Mouse (Mus musculus): ENCODE measurements around the gene Apoc2. TPM values are rescaled to one million over a fixed set of nuclear protein-coding genes. Genes with fewer than 3 reads are reported as not detected.
A peak's percentile ranks its signal among the peaks of the same experiment; 100 is the strongest.
"Not testable (repeated sequence)": the region's sequence is repeated elsewhere in the genome, so short reads cannot be mapped to it uniquely, and the experiment has no call there.

The Apoc2 gene
- polyA plus RNA-seq, 1 experiment = 1.2 TPM

DNA sequence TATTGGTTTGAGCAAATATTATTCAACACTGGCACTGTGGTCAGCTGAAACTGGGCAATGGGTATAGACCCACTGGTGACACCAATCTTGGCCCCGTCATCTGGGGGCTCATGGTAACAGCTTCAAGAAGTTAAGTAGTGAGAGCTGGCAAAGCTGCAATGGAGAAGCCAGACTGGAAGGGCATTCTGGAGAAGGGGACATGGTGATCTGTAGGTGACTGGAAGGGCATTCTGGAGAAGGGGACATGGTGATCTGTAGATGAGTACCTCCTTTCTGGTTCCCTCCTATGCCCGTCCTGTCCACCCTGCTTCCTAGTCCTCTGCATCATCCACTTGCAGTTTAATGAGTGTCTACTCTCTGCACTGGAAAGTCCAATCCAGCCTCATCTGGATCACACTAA lies 10.9 kb upstream of the Apoc2 start:
- no peaks in the 10 kb centered on the region for H3K36me3 ChIP-seq (ENCODE audit: control insufficient read depth, insufficient read depth, low read length)
- H3K27ac ChIP-seq (ENCODE audit: insufficient read depth, low read length) = no peak overlapping the region
- TF ChIP-seq CTCF (IDR thresholded peaks at IDR 0.05; ENCODE audit: extremely low read depth, insufficient read depth, insufficient read length, insufficient replicate concordance) = no peak
- no peak for TF ChIP-seq POLR2A (IDR thresholded peaks at IDR 0.05; ENCODE audit: low read depth, low read length)
- no peak for DNase-seq (ENCODE audit: low read depth in 1 of 2, low spot score in 2 of 2)
- no peak overlapping the region for H3K4me3 ChIP-seq (ENCODE audit: extremely low read depth, insufficient read depth, insufficient read length)
- peaks cover 14% of the 10 kb centered on the region; the same call in 1 of the 2 replicates for H3K4me1 ChIP-seq (ENCODE audit: control insufficient read depth, insufficient read depth, insufficient read length)
- H3K27me3 ChIP-seq (ENCODE audit: control insufficient read depth, insufficient read depth, low read length) = no peaks in the 10 kb centered on the region
- WGBS = 93% methylated on average over 2 of the region's 2 CpGs

DNA sequence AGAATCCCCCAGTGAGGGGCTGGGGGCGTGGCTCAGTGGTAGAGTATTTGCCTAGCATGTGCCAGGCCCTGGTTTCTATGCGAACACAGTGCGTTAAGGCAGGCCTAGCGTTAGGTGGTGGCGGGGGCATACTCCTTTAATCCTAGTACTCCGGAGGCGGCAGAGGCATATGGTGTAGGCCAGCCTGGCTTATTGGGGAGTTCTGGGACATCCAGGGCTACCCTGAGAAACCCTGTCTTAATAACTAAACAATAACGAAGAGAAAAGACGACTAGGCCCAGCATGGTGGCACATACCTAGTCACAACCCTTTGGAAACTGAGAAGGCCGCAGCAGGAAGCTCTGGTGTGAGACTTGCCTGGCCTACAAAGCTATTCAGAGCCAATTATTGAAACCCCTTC lies 10.4 kb upstream of the Apoc2 start:
- no peak for DNase-seq (ENCODE audit: low read depth in 1 of 2, low spot score in 2 of 2)
- H3K36me3 ChIP-seq (ENCODE audit: control insufficient read depth, insufficient read depth, low read length) = no peaks in the 10 kb centered on the region
- H3K27me3 ChIP-seq (ENCODE audit: control insufficient read depth, insufficient read depth, low read length) = no peaks in the 10 kb centered on the region
- H3K4me3 ChIP-seq (ENCODE audit: extremely low read depth, insufficient read depth, insufficient read length) = no peak overlapping the region
- TF ChIP-seq CTCF (IDR thresholded peaks at IDR 0.05; ENCODE audit: extremely low read depth, insufficient read depth, insufficient read length, insufficient replicate concordance) (no peak), POLR2A (IDR thresholded peaks at IDR 0.05; ENCODE audit: low read depth, low read length) (no peak)
- WGBS = 92% methylated on average over 10 of the region's 10 CpGs
- no peak overlapping the region for H3K27ac ChIP-seq (ENCODE audit: insufficient read depth, low read length)
- peaks cover 16% of the 10 kb centered on the region; the same call in 1 of the 2 replicates for H3K4me1 ChIP-seq (ENCODE audit: control insufficient read depth, insufficient read depth, insufficient read length)

DNA sequence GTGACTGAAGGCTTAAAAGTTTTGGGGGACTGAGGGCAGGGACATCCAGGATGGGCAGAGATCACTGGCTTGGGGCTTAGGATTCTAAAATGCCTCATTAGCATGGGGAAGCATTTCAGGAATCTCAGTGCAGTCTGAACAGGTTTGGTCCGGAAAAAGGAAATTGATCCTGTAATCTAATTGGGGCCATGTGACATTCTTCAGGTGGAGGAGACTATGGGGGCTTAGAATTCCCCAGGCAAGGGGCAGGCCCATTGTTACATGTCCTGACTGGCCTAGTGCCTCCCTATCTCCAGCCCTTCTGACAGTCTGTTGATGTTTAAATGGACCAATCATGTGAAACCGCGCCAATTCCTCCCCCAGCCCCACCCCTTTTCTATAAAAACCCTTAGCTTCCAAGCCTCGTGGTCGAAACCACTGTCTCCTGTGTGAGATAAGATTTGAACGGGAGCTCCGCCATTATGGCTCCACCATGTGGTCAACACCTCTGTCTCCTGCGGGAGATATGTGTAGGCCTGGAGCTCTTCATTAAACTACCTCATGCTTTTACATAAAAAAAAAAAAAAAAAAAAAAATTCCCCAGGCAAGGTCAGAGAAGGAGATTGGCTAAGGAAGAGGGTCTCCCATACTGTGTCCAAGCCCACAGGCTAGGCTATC lies 9.3 kb upstream of the Apoc2 start:
- peaks cover 16% of the 10 kb centered on the region; the same call in 1 of the 2 replicates for H3K4me1 ChIP-seq (ENCODE audit: control insufficient read depth, insufficient read depth, insufficient read length)
- 62% methylated on average over 8 of the region's 8 CpGs for WGBS
- H3K27me3 ChIP-seq (ENCODE audit: control insufficient read depth, insufficient read depth, low read length); H3K27ac ChIP-seq (ENCODE audit: insufficient read depth, low read length); H3K4me3 ChIP-seq (ENCODE audit: extremely low read depth, insufficient read depth, insufficient read length); H3K36me3 ChIP-seq (ENCODE audit: control insufficient read depth, insufficient read depth, low read length); DNase-seq (ENCODE audit: low read depth in 1 of 2, low spot score in 2 of 2): not testable (repeated sequence)

DNA sequence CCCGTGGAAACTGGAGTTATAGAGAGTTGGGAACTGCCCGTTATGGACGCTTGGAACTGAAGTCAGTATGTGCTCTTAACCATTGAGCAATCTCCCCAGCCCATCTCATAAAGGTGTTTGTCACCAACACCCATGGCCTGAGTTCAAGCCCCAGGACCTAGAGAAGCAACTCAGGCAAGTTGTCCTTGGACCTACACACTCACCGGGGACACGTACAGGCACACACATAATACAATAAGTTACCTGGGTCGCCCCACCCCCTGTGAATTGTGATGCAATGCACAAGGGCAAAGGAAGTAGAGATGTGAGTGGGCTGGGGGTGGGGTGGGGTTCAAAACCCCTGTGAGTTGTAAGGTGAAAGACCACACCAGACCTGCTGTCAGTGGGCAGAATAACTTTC lies 8.8 kb upstream of the Apoc2 start:
- 88% methylated on average over 6 of the region's 6 CpGs for WGBS
- H3K27me3 ChIP-seq (ENCODE audit: control insufficient read depth, insufficient read depth, low read length) = no peaks in the 10 kb centered on the region
- no peak for DNase-seq (ENCODE audit: low read depth in 1 of 2, low spot score in 2 of 2)
- no peak overlapping the region for H3K27ac ChIP-seq (ENCODE audit: insufficient read depth, low read length)
- TF ChIP-seq CTCF (IDR thresholded peaks at IDR 0.05; ENCODE audit: extremely low read depth, insufficient read depth, insufficient read length, insufficient replicate concordance) = no peak
- TF ChIP-seq POLR2A (IDR thresholded peaks at IDR 0.05; ENCODE audit: low read depth, low read length) = no peak
- no peaks in the 10 kb centered on the region for H3K36me3 ChIP-seq (ENCODE audit: control insufficient read depth, insufficient read depth, low read length)
- no peak overlapping the region for H3K4me3 ChIP-seq (ENCODE audit: extremely low read depth, insufficient read depth, insufficient read length)
- H3K4me1 ChIP-seq (ENCODE audit: control insufficient read depth, insufficient read depth, insufficient read length) = peaks cover 16% of the 10 kb centered on the region; the same call in 1 of the 2 replicates

DNA sequence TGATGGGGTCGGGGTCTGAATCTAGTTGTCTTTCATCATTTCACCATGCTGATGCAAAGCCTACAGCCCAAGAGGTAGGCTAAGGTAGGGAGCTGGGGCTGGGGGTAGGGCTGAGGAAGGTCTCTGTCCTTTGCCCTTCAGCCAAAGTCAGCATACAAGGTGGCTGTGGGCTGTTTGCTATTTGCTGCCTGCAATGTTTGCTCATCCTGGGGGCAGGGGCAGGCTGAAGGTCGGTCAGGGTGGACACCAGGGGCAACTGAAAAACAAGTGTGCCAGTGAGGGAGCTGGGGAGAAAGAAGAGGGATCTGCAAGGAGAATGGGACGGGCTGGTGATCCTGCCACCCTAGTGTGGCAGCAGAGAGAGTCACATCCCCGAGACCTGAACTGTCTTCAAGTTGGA lies 7.6 kb upstream of the Apoc2 start:
- no peaks in the 10 kb centered on the region for H3K27me3 ChIP-seq (ENCODE audit: control insufficient read depth, insufficient read depth, low read length)
- no peaks in the 10 kb centered on the region for H3K36me3 ChIP-seq (ENCODE audit: control insufficient read depth, insufficient read depth, low read length)
- no peak for TF ChIP-seq CTCF (IDR thresholded peaks at IDR 0.05; ENCODE audit: extremely low read depth, insufficient read depth, insufficient read length, insufficient replicate concordance)
- TF ChIP-seq POLR2A (IDR thresholded peaks at IDR 0.05; ENCODE audit: low read depth, low read length) = no peak
- H3K4me3 ChIP-seq (ENCODE audit: extremely low read depth, insufficient read depth, insufficient read length) = no peak overlapping the region
- no peak for DNase-seq (ENCODE audit: low read depth in 1 of 2, low spot score in 2 of 2)
- 71% methylated on average over 4 of the region's 4 CpGs for WGBS
- H3K4me1 ChIP-seq (ENCODE audit: control insufficient read depth, insufficient read depth, insufficient read length) = peaks cover 16% of the 10 kb centered on the region; the same call in 1 of the 2 replicates
- H3K27ac ChIP-seq (ENCODE audit: insufficient read depth, low read length) = peak overlapping the region; percentile 60

DNA sequence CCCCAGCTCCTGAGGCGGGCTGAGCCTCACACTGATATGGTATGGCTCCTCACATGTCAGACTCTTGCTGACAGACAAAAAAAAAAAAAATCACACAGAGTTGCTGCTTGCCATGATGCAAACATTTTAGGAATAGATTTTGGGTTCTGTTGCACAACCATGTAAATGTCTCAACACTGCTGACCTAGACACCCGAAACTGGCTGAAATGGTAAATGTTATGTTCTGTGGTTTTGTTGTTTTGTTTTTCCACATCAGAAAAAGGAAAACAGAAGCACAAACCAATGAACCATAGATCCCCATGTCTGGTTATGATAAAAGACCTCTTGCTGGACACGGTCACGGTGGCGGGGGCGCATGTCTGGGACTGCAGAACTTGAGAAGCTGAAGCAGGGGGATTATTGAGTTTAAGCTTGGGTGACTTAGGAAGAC lies 6.0 kb upstream of the Apoc2 start:
- no peaks in the 10 kb centered on the region for H3K27me3 ChIP-seq (ENCODE audit: control insufficient read depth, insufficient read depth, low read length)
- DNase-seq (ENCODE audit: low read depth in 1 of 2, low spot score in 2 of 2) = peak in 1 of 2 experiments; percentile 66
- H3K27ac ChIP-seq (ENCODE audit: insufficient read depth, low read length) = peak overlapping the region; percentile 89
- no peak for TF ChIP-seq POLR2A (IDR thresholded peaks at IDR 0.05; ENCODE audit: low read depth, low read length)
- no peak for TF ChIP-seq CTCF (IDR thresholded peaks at IDR 0.05; ENCODE audit: extremely low read depth, insufficient read depth, insufficient read length, insufficient replicate concordance)
- WGBS = 45% methylated on average over 6 of the region's 6 CpGs
- peaks cover 16% of the 10 kb centered on the region; the same call in 1 of the 2 replicates for H3K4me1 ChIP-seq (ENCODE audit: control insufficient read depth, insufficient read depth, insufficient read length)
- H3K4me3 ChIP-seq (ENCODE audit: extremely low read depth, insufficient read depth, insufficient read length) = no peak overlapping the region
- no peaks in the 10 kb centered on the region for H3K36me3 ChIP-seq (ENCODE audit: control insufficient read depth, insufficient read depth, low read length)

DNA sequence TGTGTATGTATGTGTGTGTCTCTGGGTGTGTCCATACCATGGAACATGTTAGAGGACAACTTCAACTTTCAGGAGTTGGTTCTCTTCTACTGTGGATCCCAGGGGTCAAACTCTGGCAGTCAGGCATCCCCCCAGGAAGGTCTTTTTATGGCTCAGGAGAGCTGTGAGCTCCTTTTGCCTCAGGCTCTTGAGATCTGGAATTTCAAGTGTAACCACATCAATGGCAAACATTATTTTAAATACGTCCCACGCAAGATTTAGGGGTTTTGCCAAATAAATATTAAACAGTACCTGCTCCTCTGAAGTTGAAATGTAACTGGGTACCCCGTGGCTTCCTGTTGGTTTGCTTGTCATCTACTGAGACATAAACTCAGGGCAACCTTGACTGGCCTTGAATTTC lies 5.2 kb upstream of the Apoc2 start:
- H3K4me3 ChIP-seq (ENCODE audit: extremely low read depth, insufficient read depth, insufficient read length) = no peak overlapping the region
- H3K27me3 ChIP-seq (ENCODE audit: control insufficient read depth, insufficient read depth, low read length) = no peaks in the 10 kb centered on the region
- peak overlapping the region; percentile 62 for H3K27ac ChIP-seq (ENCODE audit: insufficient read depth, low read length)
- no peak for TF ChIP-seq POLR2A (IDR thresholded peaks at IDR 0.05; ENCODE audit: low read depth, low read length)
- TF ChIP-seq CTCF (IDR thresholded peaks at IDR 0.05; ENCODE audit: extremely low read depth, insufficient read depth, insufficient read length, insufficient replicate concordance) = no peak
- no peaks in the 10 kb centered on the region for H3K36me3 ChIP-seq (ENCODE audit: control insufficient read depth, insufficient read depth, low read length)
- 58% methylated on average over 3 of the region's 3 CpGs for WGBS
- no peak for DNase-seq (ENCODE audit: low read depth in 1 of 2, low spot score in 2 of 2)
- peaks cover 16% of the 10 kb centered on the region; the same call in 1 of the 2 replicates for H3K4me1 ChIP-seq (ENCODE audit: control insufficient read depth, insufficient read depth, insufficient read length)

All from spleen, adult 2 months (tissue).